Mouse (Mus musculus) heart, adult 2 months (tissue): ENCODE measurements around the gene Gm26992.
"Not testable (repeated sequence)": the region's sequence is repeated elsewhere in the genome, so short reads cannot be mapped to it uniquely, and the experiment has no call there.

Experiments
- CTCF ChIP-seq: fragments of 200-600 bp; IDR thresholded peaks from 2 replicates; pipeline ENCODE4 v1.8.1; 2022; ENCODE audit warnings: antibody characterized with exemption, mild to moderate bottlenecking, moderate library complexity
- EP300 ChIP-seq: fragments of 200-500 bp; IDR thresholded peaks from 2 replicates; pipeline ENCODE4 v1.6.1; 2011; ENCODE audit warnings: low read depth, low read length, control low read depth; ENCODE audit not compliant: insufficient read depth
- POLR2A ChIP-seq: fragments of 200-500 bp; IDR thresholded peaks from 2 replicates; pipeline ENCODE4 v1.6.1; 2011; ENCODE audit warnings: mild to moderate bottlenecking, low read depth, low read length, control low read depth; ENCODE audit not compliant: insufficient read depth

DNA sequence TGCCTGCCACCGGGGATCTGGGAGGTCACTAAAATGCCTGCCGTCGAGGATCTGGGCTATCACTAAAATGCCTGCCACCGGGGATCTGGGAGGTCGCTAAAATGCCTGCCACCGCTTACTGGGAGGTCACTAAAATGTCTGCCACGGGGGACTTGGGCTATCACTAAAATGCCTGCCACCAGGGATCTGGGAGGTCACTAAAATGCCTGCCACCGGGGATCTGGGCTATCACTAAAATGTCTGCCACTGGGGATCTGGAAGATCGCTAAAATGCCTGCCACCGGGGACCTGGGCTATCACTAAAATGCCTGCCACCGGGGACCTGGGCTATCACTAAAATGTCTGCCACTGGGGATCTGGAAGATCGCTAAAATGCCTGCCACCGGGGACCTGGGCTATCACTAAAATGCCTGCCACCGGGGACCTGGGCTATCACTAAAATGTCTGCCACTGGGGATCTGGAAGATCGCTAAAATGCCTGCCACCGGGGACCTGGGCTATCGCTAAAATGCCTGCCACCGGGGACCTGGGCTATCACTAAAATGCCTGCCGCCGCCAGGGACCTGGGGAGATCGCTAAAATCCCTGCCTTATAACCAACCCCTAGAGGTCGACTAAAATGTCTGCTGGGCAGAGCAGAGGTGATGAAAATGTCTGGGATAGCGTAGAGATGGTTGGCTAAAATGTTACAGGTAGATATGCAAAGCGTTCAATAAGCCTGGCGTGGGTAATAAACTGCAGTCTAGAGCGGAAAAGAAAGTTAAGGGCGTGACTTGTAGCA lies 27.3 kb downstream of the Gm26992 start:
- not testable (repeated sequence) for TF ChIP-seq CTCF, POLR2A, EP300
